Mouse (Mus musculus) C2C12 (cell line): ENCODE data around the gene Myo3b.

Experiments
- CTCF ChIP-seq: IDR thresholded peaks from one replicate; pipeline ENCODE4 v1.5.1; 2011; ENCODE audit not compliant: control insufficient read depth, insufficient read depth, insufficient read length
- MAX ChIP-seq: IDR thresholded peaks from one replicate; pipeline ENCODE4 v1.6.1; 2011; ENCODE audit warnings: mild to moderate bottlenecking, control low read depth
- USF1 ChIP-seq: IDR thresholded peaks from one replicate; pipeline ENCODE4 v1.6.1; 2011; ENCODE audit warnings: low read depth, mild to moderate bottlenecking, control low read depth, moderate library complexity

GRCm38 (mm10) chr2:70444141-70444540, 405.2 kb downstream of the Myo3b start:
- no peak for TF ChIP-seq CTCF
- TF ChIP-seq USF1: no peak
- no peak for TF ChIP-seq MAX
